ENCODE assay signal across 26 mouse cellular contexts in the genomic region with DNA sequence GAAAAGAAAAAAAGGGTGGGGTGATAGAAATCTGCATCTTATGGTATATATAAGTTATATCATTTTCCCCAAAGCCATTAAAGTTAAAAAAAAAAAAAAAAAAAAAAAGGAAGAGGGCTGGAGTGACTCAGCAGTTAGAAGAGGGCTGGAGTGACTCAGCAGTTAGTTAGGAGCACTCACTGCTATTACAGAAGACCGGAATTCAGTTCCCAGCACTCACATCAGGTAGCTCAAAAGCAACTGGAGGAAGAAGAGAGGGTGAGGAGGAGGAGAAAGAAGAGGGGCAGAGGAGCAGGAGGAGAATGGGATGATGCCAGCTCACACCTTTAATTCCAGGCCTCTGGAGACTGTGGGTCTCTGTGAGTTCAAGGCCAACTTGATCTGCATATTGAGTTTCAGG. TPM values are rescaled to one million over a fixed set of nuclear protein-coding genes. Genes with fewer than 3 reads are reported as not detected.
A peak's percentile ranks its signal among the peaks of the same experiment; 100 is the strongest.
DNase-seq lines count a peak whose midpoint lies in the region; ATAC-seq and TF ChIP-seq lines count a peak whose summit lies in the region.
"Had no signal": no experiment of that assay in that cellular context is flagged by ENCODE, and none has a peak within 500 bp of the region (broad histone marks: within the 10 kb centered on the region; RNA-seq: fewer than 3 reads in every experiment).

No protein-coding gene starts in this region.

- H3K27me3 ChIP-seq in heart, embryonic 12.5 days (replicated peaks): peaks cover 25% of the 10 kb centered on the region
- H3K27me3 ChIP-seq in MEL (ENCODE audit: control insufficient read depth in 1 of 2, insufficient read depth in 2 of 2, low read length in 2 of 2): no peaks in the 10 kb centered on the region
- peaks cover 15% of the 10 kb centered on the region for H3K27me3 ChIP-seq in forebrain, embryonic 10.5 days (ENCODE audit: poor library complexity, severe bottlenecking)
- no peaks in the 10 kb centered on the region for H3K27me3 ChIP-seq in forebrain, embryonic 11.5 days (ENCODE audit: control insufficient read depth, insufficient read depth, low read length)

- ATAC-seq in heart, embryonic 12.5 days (ENCODE audit: insufficient number of reproducible peaks, low FRiP score): 0 out of 2 replicates have a peak, but pooled peaks have one; percentile 49
- peak; percentile 84 for ATAC-seq in erythroblast, adult 5-6 weeks (replicated peaks; ENCODE audit: low FRiP score, poor library complexity, severe bottlenecking)
- ATAC-seq in forebrain, embryonic 11.5 days (replicated peaks; ENCODE audit: low FRiP score): no peak
- ATAC-seq: forebrain, embryonic 14.5 days; inflammation-experienced regulatory T-cells, adult 6 months; lung, postnatal 0 days; midbrain, embryonic 15.5 days had no signal

- no peak for TF ChIP-seq CTCF in MEL (IDR thresholded peaks at IDR 0.05 in 2 of 3, conservative IDR thresholded peaks at IDR 0.05 in 1 of 3; ENCODE audit: control insufficient read depth in 1 of 3, insufficient read depth in 1 of 3, low read depth in 2 of 3, low read length in 3 of 3, poor library complexity in 1 of 3, severe bottlenecking in 1 of 3)

- TF ChIP-seq POLR2A in MEL (IDR thresholded peaks at IDR 0.05; ENCODE audit: control insufficient read depth in 1 of 2, insufficient read depth in 1 of 2, low read depth in 1 of 2, low read length in 2 of 2, poor library complexity in 1 of 2): peak in 1 of 2 experiments; percentile 60; a peak in 2 of 4 replicates

- 79% methylated on average over 1 of the region's 1 CpGs for WGBS in heart, embryonic 12.5 days
- 73% methylated on average over 1 of the region's 1 CpGs for WGBS in forebrain, embryonic 10.5 days
- 68% methylated on average over 1 of the region's 1 CpGs for WGBS in forebrain, embryonic 11.5 days

- intact Hi-C loops in heart, postnatal 14 days (cut with DNase I): no loop called here

- no peaks in the 10 kb centered on the region for H3K36me3 ChIP-seq in heart, embryonic 12.5 days
- peaks cover 0 to 16% of the 10 kb centered on the region in 2 experiments; a peak in 2 of 4 replicates for H3K36me3 ChIP-seq in MEL (ENCODE audit: control insufficient read depth in 1 of 2, insufficient read depth in 2 of 2, low read length in 2 of 2)
- H3K36me3 ChIP-seq in forebrain, embryonic 10.5 days (replicated peaks): no peaks in the 10 kb centered on the region
- H3K36me3 ChIP-seq in forebrain, embryonic 11.5 days (ENCODE audit: control insufficient read depth, insufficient read depth, low read length): no peaks in the 10 kb centered on the region
- H3K36me3 ChIP-seq: hindbrain, embryonic 12.5 days; limb, embryonic 15.5 days; midbrain, embryonic 15.5 days had no signal

- H3K9me3 ChIP-seq in heart, embryonic 12.5 days (replicated peaks): no peaks in the 10 kb centered on the region; the same call in 1 of the 2 replicates
- H3K9me3 ChIP-seq in MEL (replicated peaks; ENCODE audit: insufficient read depth, low read length): no peaks in the 10 kb centered on the region
- no peaks in the 10 kb centered on the region for H3K9me3 ChIP-seq in forebrain, embryonic 10.5 days
- no peaks in the 10 kb centered on the region for H3K9me3 ChIP-seq in forebrain, embryonic 11.5 days (ENCODE audit: control insufficient read depth, low read length)
- H3K9me3 ChIP-seq: hindbrain, embryonic 12.5 days; limb, embryonic 15.5 days; midbrain, embryonic 15.5 days had no signal

- no peak for DNase-seq in heart, postnatal 14 days
- peak; percentile 81 for DNase-seq in 416B (ENCODE audit: low read depth)
- peak; percentile 89 for DNase-seq in MEL (ENCODE audit: low read depth, low spot score)
- DNase-seq in forebrain, embryonic 10.5 days (ENCODE audit: extremely low spot score, low spot score): no peak
- DNase-seq in ovary, postnatal 10 days (ENCODE audit: low spot score): no peak
- DNase-seq in forebrain, embryonic 11.5 days (ENCODE audit: low spot score): no peak
- DNase-seq: adrenal gland, adult 2 months; B cell, adult 2 months; gastrocnemius, postnatal 14 days; heart, adult 2 months; kidney, adult 8-10 months; kidney, postnatal 25 days; right cerebral cortex, postnatal 14 days had no signal

- no peak overlapping the region for H3K4me2 ChIP-seq in heart, embryonic 12.5 days
- H3K4me2 ChIP-seq in forebrain, embryonic 11.5 days (ENCODE audit: low read depth, low read length, severe bottlenecking): no peak overlapping the region
- H3K4me2 ChIP-seq: hindbrain, embryonic 12.5 days; limb, embryonic 15.5 days; midbrain, embryonic 15.5 days had no signal

- no peak overlapping the region for H3K27ac ChIP-seq in heart, embryonic 12.5 days (ENCODE audit: poor library complexity, severe bottlenecking)
- peak overlapping the region; percentile 70 for H3K27ac ChIP-seq in MEL (ENCODE audit: control insufficient read depth, low read depth, low read length)
- H3K27ac ChIP-seq in forebrain, embryonic 10.5 days: no peak overlapping the region
- no peak overlapping the region for H3K27ac ChIP-seq in forebrain, embryonic 11.5 days (ENCODE audit: low read depth, low read length)
- H3K27ac ChIP-seq: heart, adult 2 months; hindbrain, embryonic 12.5 days; limb, embryonic 15.5 days; midbrain, embryonic 15.5 days had no signal

- 0 out of 2 replicates have a peak, but pooled peaks cover 3% of the 10 kb centered on the region for H3K4me1 ChIP-seq in heart, embryonic 12.5 days (replicated peaks)
- H3K4me1 ChIP-seq in MEL (ENCODE audit: control insufficient read depth in 1 of 2, insufficient read depth in 2 of 2, low read length in 2 of 2): peaks cover 0 to 24% of the 10 kb centered on the region in 2 experiments; a peak in 2 of 4 replicates
- H3K4me1 ChIP-seq in forebrain, embryonic 10.5 days: peaks cover 5% of the 10 kb centered on the region; the same call in 1 of the 2 replicates
- no peaks in the 10 kb centered on the region for H3K4me1 ChIP-seq in forebrain, embryonic 11.5 days (replicated peaks; ENCODE audit: control insufficient read depth, insufficient read depth, low read length)
- H3K4me1 ChIP-seq: hindbrain, embryonic 12.5 days; midbrain, embryonic 15.5 days had no signal

- peak; percentile 67 to 76 for TF ChIP-seq EP300 in MEL (IDR thresholded peaks at IDR 0.05; ENCODE audit: low read depth in 1 of 2, low read length in 2 of 2)

- no peak for TF ChIP-seq RAD21 in MEL (IDR thresholded peaks at IDR 0.05; ENCODE audit: low read depth, low read length)

- H3K9ac ChIP-seq in heart, embryonic 12.5 days: no peak overlapping the region
- H3K9ac ChIP-seq in MEL (ENCODE audit: control insufficient read depth, low read depth, low read length, poor library complexity, severe bottlenecking): peak overlapping the region; percentile 17; the same call in 1 of the 2 replicates
- H3K9ac ChIP-seq in forebrain, embryonic 11.5 days (ENCODE audit: low read length): no peak overlapping the region
- H3K9ac ChIP-seq: hindbrain, embryonic 12.5 days; limb, embryonic 15.5 days; midbrain, embryonic 15.5 days had no signal

- H3K79me2 ChIP-seq in MEL (ENCODE audit: control insufficient read depth, insufficient read depth, low read length, poor library complexity): no peaks in the 10 kb centered on the region

- H3K4me3 ChIP-seq in heart, embryonic 12.5 days: no peak overlapping the region
- no peak overlapping the region for H3K4me3 ChIP-seq in MEL (ENCODE audit: control insufficient read depth in 1 of 2, insufficient read depth in 1 of 2, low read depth in 2 of 2, low read length in 2 of 2)
- H3K4me3 ChIP-seq in forebrain, embryonic 10.5 days: no peak overlapping the region
- H3K4me3 ChIP-seq in forebrain, embryonic 11.5 days (ENCODE audit: low read depth, low read length): no peak overlapping the region
- H3K4me3 ChIP-seq: heart, adult 2 months; hindbrain, embryonic 12.5 days; limb, embryonic 15.5 days; midbrain, embryonic 15.5 days; myocyte had no signal

TF ChIP-seq in MEL, 35 proteins besides CTCF, POLR2A, EP300 and RAD21 (continues in another document):
- TF ChIP-seq USF1 (IDR thresholded peaks at IDR 0.05; ENCODE audit: low read depth, low read length) (no peak), MAZ (IDR thresholded peaks at IDR 0.05; ENCODE audit: low read depth, low read length) (no peak)

RNA-seq across cellular contexts. Expression of a gene that starts 26.0 kb away (rescaled TPM):
- polyA plus RNA-seq in heart, embryonic 12.5 days (2016; fragmentation: Nextera tagmentation; extraction: Ambion mirVana): 1.2 and 1.5 TPM in 2 replicates
- under 1 TPM in 1 of 2 experiments, not detected in 1; 0.76 TPM for total RNA-seq in heart, postnatal 14 days (2021)
- 0.42 TPM in 1 of 2 replicates, not detected in the other for total RNA-seq in MEL (2012; rRNA removed)
- 1 to 10 TPM in 1 of 2 experiments, not detected in 1; 2.7 TPM for polyA plus RNA-seq in MEL (2012; ENCODE audit: insufficient read depth in 1 of 2, insufficient read length in 2 of 2, low read depth in 1 of 2, low replicate concordance in 2 of 2, missing spikeins in 1 of 2)
- total RNA-seq in erythroblast, adult 5-6 weeks (2015; ENCODE audit: low replicate concordance): not detected in 2 replicates
- not detected in 2 replicates for total RNA-seq in erythroblast, adult 5-6 weeks (2017; ENCODE audit: low replicate concordance)
- 1.4 TPM in 1 of 2 replicates, not detected in the other for polyA plus RNA-seq in forebrain, embryonic 10.5 days (2016; fragmentation: Nextera tagmentation; extraction: Ambion mirVana)
- not detected in 2 replicates for polyA plus RNA-seq in forebrain, embryonic 11.5 days (2014; fragmentation: Nextera tagmentation; extraction: Ambion mirVana)
- total RNA-seq: left cerebral cortex, adult 18-20 months; left cerebral cortex, postnatal 36 days; megakaryocyte-erythroid progenitor cell, adult 5-6 weeks had no signal
- polyA plus RNA-seq: heart, adult 2 months; lung, postnatal 0 days; midbrain, embryonic 15.5 days; neural tube, embryonic 14.5 days had no signal

RNA-seq across cellular contexts. Expression of a gene that starts 27.4 kb away (rescaled TPM):
- 35.4 and 39.4 TPM in 2 replicates for polyA plus RNA-seq in heart, embryonic 12.5 days (2016; fragmentation: Nextera tagmentation; extraction: Ambion mirVana)
- 1 to 10 TPM; 8.6 to 9.7 TPM for total RNA-seq in heart, postnatal 14 days (2021)
- 24.2 and 25.4 TPM in 2 replicates for total RNA-seq in MEL (2012; rRNA removed)
- 10 to 100 TPM in 1 of 2 experiments, not detected in 1; 77.0 TPM for polyA plus RNA-seq in MEL (2012; ENCODE audit: insufficient read depth in 1 of 2, insufficient read length in 2 of 2, low read depth in 1 of 2, low replicate concordance in 2 of 2, missing spikeins in 1 of 2)
- total RNA-seq in erythroblast, adult 5-6 weeks (2015; ENCODE audit: low replicate concordance): 9.0 and 13.3 TPM in 2 replicates
- 3.4 and 10.0 TPM in 2 replicates for total RNA-seq in erythroblast, adult 5-6 weeks (2017; ENCODE audit: low replicate concordance)
- polyA plus RNA-seq in forebrain, embryonic 10.5 days (2016; fragmentation: Nextera tagmentation; extraction: Ambion mirVana): 62.4 and 67.7 TPM in 2 replicates
- polyA plus RNA-seq in forebrain, embryonic 11.5 days (2014; fragmentation: Nextera tagmentation; extraction: Ambion mirVana): 64.3 and 67.6 TPM in 2 replicates

RNA-seq across cellular contexts. Expression of a gene that starts 45.7 kb away (rescaled TPM):
- polyA plus RNA-seq in heart, embryonic 12.5 days (2016; fragmentation: Nextera tagmentation; extraction: Ambion mirVana): 53.9 and 57.1 TPM in 2 replicates
- 100 to 1,000 TPM; 354 to 358 TPM for total RNA-seq in heart, postnatal 14 days (2021)
- 2.2 and 2.9 TPM in 2 replicates for total RNA-seq in MEL (2012; rRNA removed)
- polyA plus RNA-seq in MEL (2012; ENCODE audit: insufficient read depth in 1 of 2, insufficient read length in 2 of 2, low read depth in 1 of 2, low replicate concordance in 2 of 2, missing spikeins in 1 of 2): 10 to 100 TPM in 1 of 2 experiments, not detected in 1; 14.2 TPM
- total RNA-seq in erythroblast, adult 5-6 weeks (2015; ENCODE audit: low replicate concordance): not detected in 2 replicates
- 1.2 TPM in 1 of 2 replicates, not detected in the other for total RNA-seq in erythroblast, adult 5-6 weeks (2017; ENCODE audit: low replicate concordance)
- polyA plus RNA-seq in forebrain, embryonic 10.5 days (2016; fragmentation: Nextera tagmentation; extraction: Ambion mirVana): 8.5 and 11.1 TPM in 2 replicates
- 11.9 and 13.0 TPM in 2 replicates for polyA plus RNA-seq in forebrain, embryonic 11.5 days (2014; fragmentation: Nextera tagmentation; extraction: Ambion mirVana)

Comparison
In these comparisons a context has a peak if more than half of its experiments do, and no peak if none do; other contexts are left out.
1. DNase-seq: peak in 416B (single experiment) and MEL (single experiment); none in heart, postnatal 14 days (0 of 2), forebrain, embryonic 10.5 days (single experiment), ovary, postnatal 10 days (single experiment) and forebrain, embryonic 11.5 days (single experiment).